Mouse (Mus musculus) mesoderm, embryonic 11.5 days (tissue): Measurements from ENCODE around the gene Fam43a.
A peak's percentile ranks its signal among the peaks of the same experiment; 100 is the strongest.

Experiments
- DNase-seq: peaks from one replicate; pipeline ENCODE4 v3.0.0-alpha.2; 2012; ENCODE audit warnings: low read depth, low spot score

Gene Fam43a

DNA sequence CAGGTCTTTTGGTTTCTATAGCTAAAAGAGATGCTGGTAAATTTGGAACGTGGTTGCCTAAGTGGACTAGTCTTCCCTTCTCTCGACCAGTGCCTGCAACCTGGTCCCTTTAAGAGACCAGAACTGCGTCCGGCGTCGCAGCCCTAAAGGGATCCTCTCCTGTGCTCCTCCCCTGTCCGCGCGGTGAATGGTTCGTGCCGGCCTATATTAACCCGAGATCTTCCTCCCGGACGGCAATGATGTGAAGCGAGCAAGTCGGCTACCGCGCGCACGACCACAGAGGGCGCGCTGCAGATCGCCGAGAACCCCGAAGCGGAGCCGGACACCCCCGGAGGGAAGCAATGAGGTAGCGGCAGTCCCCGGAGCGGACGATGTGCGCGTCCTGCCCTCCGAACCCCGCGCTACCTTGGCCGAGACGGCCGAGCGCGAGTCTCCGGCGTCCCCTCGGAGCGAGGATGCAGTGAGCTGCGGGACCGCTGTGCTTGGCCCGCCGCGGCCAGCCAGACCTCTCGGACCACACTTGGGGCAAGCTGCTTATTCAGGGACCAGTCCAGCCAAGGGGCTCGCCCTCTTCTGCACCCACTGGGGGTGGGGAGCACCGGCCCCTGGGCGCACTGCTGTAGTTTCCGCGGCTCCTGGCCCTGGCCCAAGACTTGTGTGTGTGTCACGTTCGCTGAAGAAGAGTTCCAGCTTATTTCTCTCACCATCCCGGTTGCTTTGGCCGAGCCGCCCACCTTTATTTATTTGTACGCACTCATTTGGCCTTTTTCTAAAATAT is at the start of gene Fam43a:
TSS of gene Fam43a (plus strand) at position 233 of the 778 bp plus-strand sequence.
- peak; percentile 94 for DNase-seq

DNA sequence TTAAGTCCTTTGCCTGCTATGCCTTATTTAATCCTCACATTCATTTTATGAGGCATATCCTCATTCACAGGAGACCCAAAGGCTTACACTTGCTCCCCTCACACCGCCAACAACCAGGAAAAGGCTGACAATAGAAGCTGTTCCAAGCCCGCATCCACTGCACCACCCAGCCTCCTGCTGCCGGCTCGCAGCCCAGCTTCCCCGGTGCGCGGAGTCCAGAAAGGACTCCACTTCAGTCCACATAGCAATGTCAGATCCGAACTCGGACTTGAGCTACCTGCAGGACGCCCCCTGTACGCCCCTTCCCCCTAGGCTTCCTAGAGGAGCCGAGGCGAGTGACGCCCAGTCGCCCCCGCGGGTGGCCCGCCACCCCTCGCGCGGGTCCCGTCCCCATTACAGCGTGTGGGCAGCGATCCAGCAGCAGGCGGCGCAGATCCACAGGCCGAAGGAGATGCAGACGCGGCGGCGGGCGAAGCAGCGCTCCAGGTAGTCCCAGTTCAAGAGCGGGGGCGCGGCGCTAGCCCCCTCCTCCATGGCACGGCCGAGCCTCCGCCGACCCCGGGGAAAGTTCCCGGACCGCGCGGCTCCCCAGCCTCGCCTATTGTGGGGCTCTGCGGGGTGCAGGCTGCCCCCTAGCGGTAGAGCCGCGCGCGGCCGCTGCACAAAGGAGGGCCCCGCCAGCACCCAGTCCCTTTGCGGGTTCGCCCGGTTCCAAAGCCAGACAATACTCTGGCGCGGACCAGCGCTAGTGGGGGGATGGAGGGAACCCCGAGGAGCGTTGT is 49.4 kb upstream of the Fam43a start:
- peak; percentile 83 for DNase-seq

DNA sequence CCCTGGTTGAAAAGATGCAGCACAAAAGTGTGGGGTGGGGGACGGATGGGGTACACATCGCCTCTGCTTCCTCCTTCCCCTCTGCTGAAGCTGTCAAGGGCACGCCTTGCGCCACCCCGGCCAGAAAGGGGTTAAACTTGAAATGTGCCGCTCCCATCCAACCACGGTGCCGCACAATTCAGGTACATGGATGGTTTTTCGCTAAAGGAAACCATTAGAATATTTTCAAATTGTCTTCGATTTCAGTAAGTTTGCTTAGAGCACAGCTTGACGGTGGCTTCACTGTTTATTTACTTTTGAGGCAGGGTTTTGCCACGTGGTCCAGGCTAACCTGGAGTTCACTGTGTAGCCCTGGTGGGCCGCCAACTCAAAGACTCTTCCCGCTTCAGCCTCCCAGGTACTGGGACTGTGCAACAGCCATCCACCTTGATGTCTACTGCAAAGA is 48.8 kb upstream of the Fam43a start, which contains the start of gene Tmem44:
TSS of gene Tmem44 (minus strand) at position 95 of the 445 bp plus-strand sequence.
- no peak for DNase-seq

DNA sequence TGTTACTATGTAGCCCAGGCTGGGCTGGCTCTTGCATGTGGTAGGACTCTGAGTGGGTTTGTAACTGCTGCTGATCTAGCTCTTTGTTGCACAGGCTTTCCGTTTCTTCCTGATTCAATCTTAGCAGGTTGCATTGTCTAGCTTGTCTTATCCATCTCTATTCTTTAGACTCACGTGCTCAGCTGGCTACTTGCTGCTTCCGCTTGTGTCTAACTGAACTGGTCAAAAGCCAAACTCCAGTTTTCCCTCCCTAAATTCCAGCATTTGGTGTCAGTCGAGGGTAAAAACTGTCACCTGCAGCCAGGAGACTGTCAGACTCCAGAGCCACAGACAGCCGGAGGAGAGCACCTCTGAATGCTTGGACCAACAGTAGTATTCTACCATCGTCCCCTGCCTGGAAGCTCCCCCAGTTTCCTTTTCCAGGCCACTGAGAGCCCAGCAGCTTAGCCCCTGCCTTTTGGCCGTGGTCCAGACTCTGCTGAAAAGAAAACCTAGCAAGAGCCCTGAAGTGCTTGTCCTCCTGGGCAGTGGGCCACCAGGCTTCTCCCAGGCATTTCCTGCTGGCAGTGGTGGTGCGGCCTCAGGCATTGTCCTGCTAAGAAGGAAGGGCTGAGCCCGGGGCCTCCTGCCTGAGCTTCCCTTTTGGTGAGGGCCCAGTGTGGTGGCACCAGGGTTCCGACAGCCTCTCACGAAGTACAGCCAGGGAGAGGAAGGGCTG is 46.7 kb upstream of the Fam43a start:
- DNase-seq, result no peak

DNA sequence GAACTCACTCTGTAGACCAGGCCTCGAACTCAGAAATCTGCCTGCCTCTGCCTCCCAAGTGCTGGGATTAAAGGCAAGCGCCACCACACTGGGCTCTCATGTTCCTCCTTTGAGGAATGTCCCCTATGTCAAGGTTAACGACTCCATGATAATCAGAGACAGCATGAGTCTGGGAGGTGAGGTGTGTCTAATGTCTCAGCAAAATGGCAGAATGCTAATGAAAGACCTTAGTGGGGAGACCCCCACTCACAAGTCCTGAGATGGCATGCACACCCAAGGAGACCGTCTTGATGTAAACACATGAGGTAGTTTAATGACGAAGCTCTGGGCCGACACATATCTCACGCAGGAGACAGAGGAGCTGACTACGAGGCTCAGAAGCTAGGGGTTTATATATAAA is 45.4 kb upstream of the Fam43a start:
- no peak for DNase-seq

DNA sequence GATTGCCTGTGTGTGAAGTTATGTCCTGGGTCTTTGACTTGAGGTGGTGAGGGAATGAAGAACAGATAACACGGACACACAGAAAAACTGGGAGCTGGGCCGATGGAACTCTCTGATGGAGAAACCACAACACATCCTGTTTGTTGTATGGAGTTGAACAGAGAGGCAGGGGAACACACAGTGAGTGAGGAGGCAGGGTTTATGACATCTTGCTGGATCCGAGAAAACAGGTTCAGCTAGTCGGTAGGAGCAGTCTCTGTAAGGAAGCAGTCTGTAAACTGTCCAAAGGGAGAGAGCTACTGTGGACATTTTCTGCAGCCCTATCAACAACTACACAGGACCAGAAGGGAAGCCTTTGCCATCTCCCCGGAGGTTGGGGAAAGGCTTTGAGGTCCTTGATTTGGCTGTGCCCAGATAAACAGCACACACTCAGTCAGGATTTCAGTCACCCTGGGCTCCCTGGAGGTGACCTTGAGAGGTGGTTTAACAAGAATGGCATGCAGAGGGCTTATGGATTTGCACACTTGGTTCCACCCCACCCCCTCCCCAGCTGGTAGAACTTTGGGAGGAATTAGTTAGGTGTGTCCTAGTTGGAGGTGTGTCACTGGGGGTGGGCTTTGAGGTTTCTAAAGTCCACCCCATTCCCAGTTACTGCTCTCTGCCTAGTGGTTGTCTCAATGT is 40.1 kb upstream of the Fam43a start:
- no peak for DNase-seq

DNA sequence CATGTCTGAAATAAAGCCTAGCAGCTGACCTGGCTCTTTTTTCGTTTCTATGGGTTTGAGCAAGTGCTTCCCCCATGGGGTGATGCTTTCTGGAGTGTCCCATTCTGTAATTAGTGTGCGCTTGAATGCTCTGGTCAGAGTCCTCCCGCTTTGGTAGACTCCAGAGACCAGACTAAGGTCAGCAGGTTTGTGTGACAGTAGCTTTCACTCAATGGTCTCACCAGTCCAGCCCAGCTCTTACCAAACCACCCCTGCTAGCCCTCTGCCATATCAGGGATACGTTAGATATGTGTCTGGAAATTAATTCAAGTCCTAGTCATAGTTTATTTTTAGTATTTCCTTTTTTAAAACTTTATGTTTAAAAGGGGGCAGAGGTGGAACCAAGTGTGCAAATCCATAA is 38.9 kb upstream of the Fam43a start:
- DNase-seq, result no peak

DNA sequence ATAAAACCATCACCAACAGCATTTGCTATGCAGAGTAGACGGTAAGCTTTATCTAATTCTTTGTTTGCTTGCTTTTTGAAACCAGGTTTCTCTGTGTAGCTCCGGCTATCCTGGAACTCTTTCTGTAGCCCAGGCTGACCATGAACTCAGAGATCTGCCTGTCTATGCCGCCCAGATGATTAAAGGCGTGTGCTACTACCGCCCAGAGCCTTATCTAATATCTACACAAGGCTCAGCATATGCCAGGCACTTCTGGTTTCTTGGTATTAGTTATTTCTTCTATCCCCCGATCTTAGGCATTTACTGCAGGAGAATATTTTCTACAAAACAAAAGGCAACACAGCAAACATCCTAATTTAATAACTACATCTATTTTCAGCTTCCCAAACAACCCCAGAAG is 33.9 kb upstream of the Fam43a start:
- DNase-seq, result no peak

DNA sequence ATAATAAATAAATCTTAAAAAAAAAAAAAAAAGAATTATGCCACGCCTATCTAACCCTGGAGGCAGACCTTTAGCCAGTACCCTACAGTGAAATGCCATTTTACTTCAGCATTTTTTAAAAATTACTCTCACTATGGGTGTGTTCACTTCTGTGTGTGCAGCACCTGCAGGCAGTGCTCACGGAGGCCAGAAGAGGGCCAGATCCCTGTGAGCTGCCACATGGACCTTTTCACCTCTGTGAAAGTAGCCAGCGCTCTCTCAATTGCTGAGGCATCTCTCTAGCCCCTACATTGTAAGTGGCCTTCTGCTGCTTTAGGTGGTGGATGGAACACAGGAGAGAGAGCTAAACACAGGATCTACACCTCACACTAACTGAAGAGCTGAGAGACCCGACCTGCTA is 29.4 kb upstream of the Fam43a start:
- DNase-seq, result no peak

DNA sequence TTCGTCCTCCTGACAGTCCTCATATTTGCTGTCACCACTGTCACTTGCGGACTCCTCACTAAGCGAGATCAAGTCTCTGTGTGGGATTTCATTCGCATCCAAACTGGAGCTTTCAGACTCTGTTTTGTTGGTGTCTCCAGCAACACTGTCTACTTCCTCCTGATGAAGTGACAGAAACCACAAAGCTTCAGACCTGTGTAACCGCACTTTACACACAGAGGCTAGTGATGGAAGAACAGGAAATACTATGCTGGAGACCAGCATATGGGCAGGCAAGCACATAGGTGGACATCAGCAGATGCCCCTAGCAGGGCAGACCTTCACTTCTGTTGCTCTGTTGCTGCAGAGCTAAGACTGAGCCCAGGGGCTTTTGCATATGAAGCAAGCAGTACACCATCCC is 28.1 kb upstream of the Fam43a start:
- DNase-seq, result no peak

DNA sequence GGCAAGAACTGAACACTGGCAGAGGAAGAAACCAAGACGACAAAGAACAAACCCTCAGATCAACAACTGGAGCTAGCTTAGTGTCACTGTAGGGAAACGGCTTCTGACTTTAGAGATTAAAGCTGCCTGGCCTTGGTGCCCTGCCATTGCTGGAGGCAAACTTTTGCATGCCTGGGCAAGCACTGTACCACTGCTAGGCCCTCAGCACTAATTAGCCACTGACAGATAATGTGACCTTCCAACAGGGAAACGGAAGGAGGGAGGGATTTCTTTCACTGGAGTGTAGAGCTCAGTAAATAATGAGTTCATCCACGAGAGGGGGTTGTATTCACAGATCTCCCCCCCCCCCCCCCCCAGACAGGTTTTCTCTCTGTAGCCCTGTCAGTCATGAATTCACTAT is 27.3 kb upstream of the Fam43a start:
- no peak for DNase-seq

DNA sequence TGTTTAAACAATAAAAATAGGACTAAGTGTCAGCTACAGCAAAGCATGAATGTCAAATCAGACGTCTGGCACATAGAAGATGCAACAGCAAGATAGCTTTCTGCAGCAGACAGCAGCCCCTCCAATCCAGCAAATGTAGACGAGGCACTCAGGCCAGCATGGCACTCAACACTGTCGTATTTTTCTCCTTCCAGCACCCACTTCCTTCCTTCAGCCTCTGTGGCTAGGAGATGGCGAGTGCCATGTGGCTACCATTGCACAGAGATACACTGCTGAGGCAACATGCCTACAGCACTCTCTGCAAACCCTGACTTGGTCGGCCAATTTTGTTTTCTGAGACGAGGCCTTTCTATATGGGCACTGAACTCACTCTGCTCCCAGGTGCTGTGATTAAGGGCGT is 23.7 kb upstream of the Fam43a start:
- no peak for DNase-seq

DNA sequence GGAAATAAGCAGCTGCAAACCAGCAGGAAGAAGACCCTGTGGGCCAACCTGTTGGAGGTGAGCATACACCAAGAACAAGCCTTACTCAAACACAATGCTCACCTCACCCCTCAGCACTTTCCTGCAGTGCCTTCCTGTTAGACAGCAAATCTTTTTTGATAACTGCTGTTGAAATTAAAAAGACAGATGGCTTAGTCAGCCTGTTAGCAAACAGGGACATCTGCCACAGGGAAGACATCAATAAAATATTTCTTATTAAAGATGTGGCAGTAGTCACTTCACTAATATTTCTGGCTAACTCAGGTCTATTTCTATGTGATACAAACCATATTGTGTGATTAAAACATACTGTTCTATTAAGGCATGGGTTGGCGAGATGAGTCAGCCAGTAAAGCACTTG is 23.1 kb upstream of the Fam43a start:
- no peak for DNase-seq

DNA sequence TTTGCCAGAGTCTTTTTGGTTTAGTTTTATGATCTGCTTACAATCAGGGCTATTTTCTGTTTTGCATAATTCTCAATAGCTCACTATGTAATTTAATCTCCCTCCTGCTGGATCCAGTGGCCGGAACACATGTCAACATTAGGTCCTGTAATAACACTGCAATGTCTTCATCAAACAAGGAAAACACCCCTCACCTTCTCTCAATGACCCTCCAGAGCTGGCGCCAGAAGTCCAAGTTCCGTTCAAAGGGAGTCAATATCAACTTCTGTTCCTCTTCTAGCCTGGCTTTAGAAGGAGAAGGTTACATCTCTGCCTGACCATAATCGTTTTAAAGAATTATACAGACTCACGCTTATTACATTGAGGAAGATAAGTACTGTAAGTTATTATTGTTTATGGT is 18.8 kb upstream of the Fam43a start:
- DNase-seq, result no peak

DNA sequence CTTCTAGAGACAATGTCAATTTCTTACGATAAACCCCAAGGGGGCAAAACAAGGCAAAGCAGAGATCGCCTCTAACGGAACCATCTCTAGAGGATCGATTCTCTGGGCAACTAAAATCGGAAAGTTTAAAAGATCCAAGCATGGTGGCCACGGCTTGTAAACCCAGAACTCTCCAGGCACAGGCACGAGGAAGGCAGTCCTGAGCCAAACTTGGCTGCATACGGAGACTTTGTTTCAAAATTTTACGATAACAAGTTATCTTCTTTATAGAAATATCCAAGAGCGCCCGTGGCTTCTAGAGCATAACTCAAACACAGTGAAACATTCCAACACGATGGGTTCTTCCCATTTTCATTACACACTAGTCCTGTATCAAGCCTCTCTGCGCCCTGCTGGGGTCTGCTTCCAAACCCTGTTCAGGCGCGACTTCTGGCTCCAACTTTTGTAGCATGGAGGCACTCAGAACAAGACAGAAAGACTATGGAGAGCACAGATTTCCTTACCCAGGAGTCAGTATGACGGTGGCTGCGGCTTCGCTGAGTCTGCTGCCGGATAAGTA is 12.5 kb upstream of the Fam43a start:
- no peak for DNase-seq

DNA sequence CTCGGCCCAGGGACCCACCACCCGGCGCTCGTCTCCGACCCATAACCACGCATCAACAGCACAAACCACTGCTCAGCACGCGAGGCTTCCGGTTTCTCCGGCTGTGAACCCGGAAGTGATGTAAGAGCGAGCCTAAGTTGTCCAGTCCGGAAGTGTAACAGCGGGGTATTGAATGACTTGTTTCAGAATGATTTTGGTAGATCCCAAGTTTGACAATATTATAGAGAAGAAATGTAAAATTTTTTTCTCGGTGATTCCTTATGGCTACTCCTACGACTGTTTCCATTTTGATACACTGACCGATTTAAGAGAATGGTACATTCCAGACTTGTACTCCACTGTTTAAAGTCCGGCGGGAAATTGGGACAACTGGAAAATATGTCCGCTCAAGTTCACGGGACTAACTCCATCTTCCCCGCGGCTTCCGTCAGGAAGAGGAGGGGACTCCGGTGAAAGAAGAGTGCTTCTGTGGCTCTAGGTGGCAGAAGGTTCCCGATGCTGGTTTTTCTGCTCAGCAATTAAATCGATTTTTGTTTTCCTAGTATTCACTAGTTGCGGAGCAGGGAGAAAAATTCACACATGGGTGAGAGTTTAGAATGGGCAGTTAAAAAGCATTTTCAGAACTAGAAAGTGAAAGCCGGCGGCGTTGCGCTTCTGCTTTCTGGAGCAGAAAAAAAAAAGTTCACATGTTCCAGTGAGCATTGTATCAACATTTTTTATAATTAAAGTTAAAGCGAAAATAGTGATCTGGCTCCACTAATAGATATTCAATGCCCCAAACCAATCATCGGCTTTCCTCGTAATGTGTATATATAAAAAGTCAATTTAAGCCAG is 11.8 kb upstream of the Fam43a start, which contains the start of gene Lsg1:
TSS of gene Lsg1 (minus strand) at position 99 of the 834 bp plus-strand sequence.
- DNase-seq, result peak; percentile 96

DNA sequence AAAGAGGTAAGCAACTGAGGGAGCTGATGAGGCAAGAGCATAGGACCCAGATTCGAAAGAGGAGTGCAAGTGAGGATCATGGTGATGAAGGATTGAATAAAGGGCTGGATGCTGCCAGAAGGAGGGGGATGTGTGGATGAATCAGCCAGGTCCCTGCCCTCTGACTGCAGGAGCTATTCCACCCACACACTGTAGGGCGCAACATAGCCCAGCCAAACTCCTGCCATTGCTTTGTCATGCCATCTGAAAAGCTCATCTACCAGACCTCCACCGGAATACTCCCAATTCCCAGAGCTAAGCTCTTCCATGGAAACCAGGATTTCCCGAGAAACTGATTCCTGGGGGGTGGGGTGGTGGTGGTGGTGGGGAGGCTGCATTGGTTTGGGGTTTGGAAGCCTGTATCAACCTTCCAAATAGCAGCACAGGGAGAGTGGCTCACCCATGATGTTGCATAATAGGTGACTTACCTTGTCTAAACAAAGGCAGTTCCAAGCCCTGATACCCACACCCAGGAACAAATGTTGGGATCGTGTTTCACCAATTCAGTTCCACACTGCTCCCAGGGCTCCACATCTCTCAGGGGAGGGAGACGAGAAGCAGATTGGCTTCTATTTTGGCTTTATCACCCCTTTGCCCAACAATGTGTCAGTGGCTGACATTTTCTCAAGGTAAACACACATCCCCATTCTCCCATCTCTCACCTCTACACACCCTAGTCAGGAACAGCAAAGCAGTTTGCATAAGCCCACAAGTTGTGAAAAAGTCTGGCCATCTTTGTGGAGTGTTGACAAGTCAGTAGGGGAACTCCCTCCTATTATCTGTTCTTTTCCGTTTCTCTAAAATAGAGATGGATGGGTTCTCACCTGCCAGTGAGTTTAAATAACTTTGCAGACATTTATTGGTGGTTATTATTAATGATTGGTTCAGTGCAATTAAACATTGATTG is 9.0 kb upstream of the Fam43a start:
- no peak for DNase-seq

DNA sequence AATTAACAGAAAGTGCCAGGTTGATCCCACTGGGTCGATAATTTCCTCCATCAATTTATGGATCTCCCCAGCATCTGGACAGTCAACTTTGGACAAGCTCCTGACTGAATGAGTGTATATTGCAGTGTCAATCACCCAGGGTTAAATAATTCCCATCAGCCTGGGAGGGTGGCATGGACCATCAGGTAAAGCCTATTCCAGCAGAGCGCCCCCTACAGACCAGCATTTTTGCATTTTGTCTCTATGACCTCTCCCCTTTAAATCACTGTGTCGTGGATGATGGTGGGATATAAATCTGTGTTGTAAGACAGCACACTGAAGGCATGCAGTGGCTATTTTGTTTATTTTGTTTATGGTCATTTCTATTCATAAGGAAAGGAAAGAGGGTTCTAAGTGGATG is 7.5 kb upstream of the Fam43a start:
- no peak for DNase-seq

DNA sequence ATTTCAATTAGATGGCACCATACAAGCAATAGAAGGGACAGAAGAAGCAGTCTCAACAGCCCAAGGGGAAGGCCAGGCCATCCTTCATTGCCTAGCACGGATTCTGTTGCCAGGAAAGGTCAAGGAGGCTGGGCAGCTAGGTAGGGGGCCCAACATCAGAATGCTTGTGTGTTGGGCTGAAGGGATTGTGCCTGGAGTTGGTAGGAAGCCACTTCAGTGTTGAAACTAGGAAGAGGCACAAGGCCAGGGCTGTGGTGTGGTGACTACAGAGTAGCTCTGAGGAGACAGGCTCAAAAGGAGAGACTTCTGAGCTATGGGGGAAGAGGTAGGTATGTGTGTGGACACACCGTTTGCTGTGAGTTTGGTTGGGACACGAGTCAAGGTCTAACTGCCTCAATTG is 4.2 kb upstream of the Fam43a start:
- DNase-seq, result no peak
